In genomic region chr2:49764331-49764946, GRCm38 (mm10) we compare ENCODE assay signal across 8 mouse cellular contexts. TPM values are rescaled to one million over a fixed set of nuclear protein-coding genes. Genes with fewer than 3 reads are reported as not detected.
A peak's percentile ranks its signal among the peaks of the same experiment; 100 is the strongest.
DNase-seq lines count a peak whose midpoint lies in the region; ATAC-seq lines count a peak whose summit lies in the region.
"Had no signal": no experiment of that assay in that cellular context is flagged by ENCODE, and none has a peak within 500 bp of the region (broad histone marks: within the 10 kb centered on the region; RNA-seq: fewer than 3 reads in every experiment).

No protein-coding gene starts in this region.

- peak; percentile 63 to 65 for ATAC-seq in hematopoietic stem cell, adult 5-6 weeks (replicated peaks in 1 of 2; ENCODE audit: insufficient read depth in 1 of 2, low FRiP score in 2 of 2, low TSS enrichment in 1 of 2, low read depth in 1 of 2, poor library complexity in 2 of 2, severe bottlenecking in 2 of 2)

- WGBS in large intestine, adult 2 months, result 27% methylated on average over 7 of the region's 7 CpGs
- 54% methylated on average over 7 of the region's 7 CpGs for WGBS in midbrain, embryonic 10.5 days

- no peaks in the 10 kb centered on the region for H3K9me3 ChIP-seq in midbrain, embryonic 10.5 days (replicated peaks)
- H3K9me3 ChIP-seq: heart, embryonic 15.5 days had no signal

- peaks cover 87% of the 10 kb centered on the region for H3K36me3 ChIP-seq in midbrain, embryonic 10.5 days
- H3K36me3 ChIP-seq: heart, embryonic 15.5 days had no signal

- no peaks in the 10 kb centered on the region for H3K27me3 ChIP-seq in midbrain, embryonic 10.5 days (ENCODE audit: low read depth, poor library complexity, severe bottlenecking)
- H3K27me3 ChIP-seq: heart, embryonic 15.5 days had no signal

- no peak overlapping the region for H3K27ac ChIP-seq in midbrain, embryonic 10.5 days (replicated peaks)
- H3K27ac ChIP-seq: heart, embryonic 15.5 days had no signal

- H3K4me1 ChIP-seq in midbrain, embryonic 10.5 days, result peaks cover 3% of the 10 kb centered on the region; the same call in 1 of the 2 replicates
- H3K4me1 ChIP-seq: heart, embryonic 15.5 days had no signal

- H3K4me3 ChIP-seq in midbrain, embryonic 10.5 days, result no peak overlapping the region
- H3K4me3 ChIP-seq: heart, embryonic 15.5 days had no signal

- peak; percentile 86 for DNase-seq in 416B (ENCODE audit: low read depth)
- peak; percentile 68 for DNase-seq in CD4-positive helper T cell, adult 2 months (ENCODE audit: low read depth, low spot score)
- DNase-seq in cerebellum, postnatal 14 days, result peak; percentile 74
- DNase-seq in large intestine, adult 2 months (ENCODE audit: low read depth, low spot score), result peak; percentile 56
- DNase-seq in midbrain, embryonic 10.5 days (ENCODE audit: low spot score), result peak; percentile 58
- peak; percentile 83 for DNase-seq in thymus, postnatal 0 days (ENCODE audit: low spot score)

RNA-seq across cellular contexts. Expression of gene Lypd6b, which starts 23.0 kb away (rescaled TPM):
- 1.2 and 3.9 TPM in 2 replicates for total RNA-seq in hematopoietic stem cell, adult 5-6 weeks (2017)
- polyA plus RNA-seq in large intestine, adult 2 months (2012; rRNA removed), result 0.25 and 0.33 TPM in 2 replicates
- polyA plus RNA-seq in midbrain, embryonic 10.5 days (2016; fragmentation: Nextera tagmentation; extraction: Ambion mirVana), result 0.53 and 0.93 TPM in 2 replicates
- 12.8 and 14.3 TPM in 2 replicates for polyA plus RNA-seq in thymus, postnatal 0 days (2015; fragmentation: Nextera tagmentation; extraction: Ambion mirVana)
